Mouse (Mus musculus) ES-Bruce4 (cell line): ENCODE measurements around the gene Gm45213. TPM values are rescaled to one million over a fixed set of nuclear protein-coding genes. Genes with fewer than 3 reads are reported as not detected.

Experiments
- H3K27ac ChIP-seq: 2 replicates; pipeline ENCODE4 v1.5.1; 2012; ENCODE audit warnings: low read length, inconsistent platforms; ENCODE audit not compliant: insufficient read depth
- H3K27me3 ChIP-seq: 2 replicates; pipeline ENCODE4 v1.6.1; 2012; ENCODE audit warnings: mild to moderate bottlenecking, low read length, inconsistent platforms; ENCODE audit not compliant: control insufficient read depth, poor library complexity, insufficient read depth, severe bottlenecking
- H3K36me3 ChIP-seq: 2 replicates; pipeline ENCODE4 v1.6.1; 2012; ENCODE audit warnings: inconsistent platforms, mild to moderate bottlenecking, low read length, moderate library complexity; ENCODE audit not compliant: control insufficient read depth, poor library complexity, insufficient read depth, severe bottlenecking
- H3K4me1 ChIP-seq: one replicate; pipeline ENCODE4 v1.8.1; 2011; ENCODE audit warnings: low read length; ENCODE audit not compliant: control insufficient read depth, insufficient read depth
- H3K4me3 ChIP-seq: 2 replicates; pipeline ENCODE4 v1.5.1; 2011; ENCODE audit warnings: low read depth, mild to moderate bottlenecking, low read length
- H3K9ac ChIP-seq: 2 replicates; pipeline ENCODE4 v1.6.1; 2012; ENCODE audit warnings: low read depth, mild to moderate bottlenecking, inconsistent platforms; ENCODE audit not compliant: poor library complexity, severe bottlenecking
- H3K9me3 ChIP-seq: replicated peaks from 2 replicates; pipeline ENCODE4 v1.6.1; 2012; ENCODE audit warnings: mild to moderate bottlenecking, low read length, inconsistent platforms; ENCODE audit not compliant: control insufficient read depth, poor library complexity, insufficient read depth, severe bottlenecking
- CTCF ChIP-seq: IDR thresholded peaks from one replicate; pipeline ENCODE4 v1.8.1; 2011; ENCODE audit warnings: low read depth, low read length
- EP300 ChIP-seq: IDR thresholded peaks from 2 replicates; pipeline ENCODE4 v1.6.1; 2011; ENCODE audit warnings: low read depth, low read length; ENCODE audit not compliant: insufficient read depth
- POLR2A ChIP-seq: IDR thresholded peaks from one replicate; pipeline ENCODE4 v1.8.1; 2011; ENCODE audit warnings: low read length; ENCODE audit not compliant: insufficient read depth
- polyA plus RNA-seq: library from polyadenylated mRNA; stranded (reverse); fragments of >200 nt; gene quantifications from 2 replicates; pipeline ENCODE4 v1.2.4, GENCODE M21; 2011; ENCODE audit warnings: low read depth; ENCODE audit not compliant: missing spikeins, insufficient read depth, insufficient read length

Gm45213 gene
- polyA plus RNA-seq, 1 experiment = not detected

DNA sequence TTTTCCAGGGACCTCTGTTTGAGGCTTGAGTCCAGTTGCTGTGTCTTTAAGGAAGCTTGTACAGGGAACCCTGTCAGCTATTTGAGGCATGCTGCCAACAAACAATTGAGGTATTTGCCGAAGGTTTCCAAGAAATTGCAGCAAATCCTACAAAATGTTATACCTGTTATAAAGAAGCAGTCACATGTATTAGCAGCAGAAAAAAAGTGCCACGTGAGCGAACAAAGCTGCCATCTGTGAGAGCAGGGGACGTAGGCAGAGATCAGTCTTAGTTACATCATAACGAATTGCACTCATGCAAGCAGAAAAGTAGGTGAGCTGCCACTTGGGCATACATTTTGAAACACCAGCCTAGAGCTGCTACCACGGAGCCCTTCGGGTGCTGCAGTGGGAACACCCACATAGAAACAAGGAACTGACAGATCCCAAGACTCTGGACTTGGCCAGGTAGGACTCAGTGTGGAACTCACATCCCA, 63.2 kb downstream of the Gm45213 start:
- Histone ChIP-seq H3K4me3 (no peak overlapping the region), H3K9ac (no peak overlapping the region), H3K27ac (no peak overlapping the region), H3K36me3 (no peaks in the 10 kb centered on the region), H3K9me3 (no peaks in the 10 kb centered on the region), H3K27me3 (0 out of 2 replicates have a peak, but pooled peaks cover 2% of the 10 kb centered on the region), H3K4me1 (no peaks in the 10 kb centered on the region)
- TF ChIP-seq EP300 (no peak), CTCF (no peak), POLR2A (no peak)

DNA sequence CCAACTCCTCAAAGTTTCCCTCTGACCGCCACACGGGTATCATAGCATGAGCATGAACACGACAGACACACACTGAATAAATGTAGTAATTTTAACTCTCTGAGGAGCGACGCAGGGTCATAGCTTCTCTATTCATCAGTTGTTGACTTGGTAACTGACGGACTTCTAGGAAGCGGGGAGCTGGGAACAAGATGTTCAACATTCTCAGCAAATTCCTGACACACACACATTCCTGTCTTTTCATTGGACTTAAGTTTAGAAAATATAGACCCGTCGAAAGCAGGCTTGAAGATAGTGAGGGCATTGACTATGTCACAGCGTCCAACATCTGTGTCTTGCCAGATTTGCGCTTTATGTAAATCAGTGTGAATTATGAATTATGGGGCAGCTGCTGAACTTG, 63.8 kb downstream of the Gm45213 start:
- H3K4me1 ChIP-seq = no peaks in the 10 kb centered on the region
- 0 out of 2 replicates have a peak, but pooled peaks cover 2% of the 10 kb centered on the region for H3K27me3 ChIP-seq
- H3K27ac ChIP-seq = no peak overlapping the region
- H3K9ac ChIP-seq = no peak overlapping the region
- no peak for TF ChIP-seq CTCF
- no peak for TF ChIP-seq EP300
- TF ChIP-seq POLR2A = no peak
- no peaks in the 10 kb centered on the region for H3K36me3 ChIP-seq
- no peak overlapping the region for H3K4me3 ChIP-seq
- no peaks in the 10 kb centered on the region for H3K9me3 ChIP-seq

DNA sequence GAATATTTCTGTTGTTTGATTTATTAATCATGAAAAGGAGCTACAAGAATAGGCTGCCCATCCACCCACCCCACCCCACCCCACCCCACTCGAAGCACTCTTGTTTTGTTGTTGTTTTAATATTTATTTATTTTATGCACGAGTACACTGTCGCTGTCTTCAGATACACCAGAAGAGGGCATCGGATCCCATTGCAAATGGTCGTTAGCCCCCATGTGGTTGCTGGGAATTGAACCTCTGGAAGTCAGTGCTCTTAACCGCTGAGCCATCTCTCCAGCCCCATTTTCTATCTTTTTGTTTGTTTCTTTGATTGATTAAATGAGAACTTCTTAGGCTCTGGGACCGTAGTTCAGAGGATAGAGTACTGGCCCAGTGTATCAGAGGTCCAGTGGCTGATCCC, 64.5 kb downstream of the Gm45213 start:
- Histone ChIP-seq H3K4me1 (no peaks in the 10 kb centered on the region), H3K9me3 (no peaks in the 10 kb centered on the region), H3K9ac (no peak overlapping the region), H3K4me3 (no peak overlapping the region), H3K36me3 (no peaks in the 10 kb centered on the region), H3K27me3 (0 out of 2 replicates have a peak, but pooled peaks cover 2% of the 10 kb centered on the region), H3K27ac (no peak overlapping the region)
- TF ChIP-seq POLR2A (no peak), CTCF (no peak), EP300 (no peak)

GRCm38 (mm10) chr7:66108961-66109854, 65.8 kb downstream of the Gm45213 start, which contains the start of gene Chsy1:
Chsy1 (plus strand) TSS chr7:66109515.
- Histone ChIP-seq H3K36me3 (no peaks in the 10 kb centered on the region), H3K9ac (peak within 1 kb of the TSS; percentile 92), H3K27me3 (0 out of 2 replicates have a peak, but pooled peaks cover 2% of the 10 kb centered on the region), H3K4me3 (peak within 1 kb of the TSS; percentile 99), H3K27ac (no peak within 1 kb of the TSS), H3K9me3 (no peaks in the 10 kb centered on the region), H3K4me1 (no peaks in the 10 kb centered on the region)
- no peak for TF ChIP-seq POLR2A

- no peak overlapping the region for H3K27ac ChIP-seq
- H3K4me3 ChIP-seq = peak overlapping the region; percentile 69
- no peaks in the 10 kb centered on the region for H3K4me1 ChIP-seq
- TF ChIP-seq POLR2A (no peak), CTCF (no peak), EP300 (no peak)
- peak overlapping the region; percentile 92 for H3K9ac ChIP-seq
- no peaks in the 10 kb centered on the region for H3K9me3 ChIP-seq
- H3K36me3 ChIP-seq = no peaks in the 10 kb centered on the region
- 0 out of 2 replicates have a peak, but pooled peaks cover 2% of the 10 kb centered on the region for H3K27me3 ChIP-seq
Observed at GRCm38 (mm10) chr7:66109855-66110635, 66.6 kb downstream of the Gm45213 start.
